Mouse (Mus musculus) midbrain, postnatal 0 days (tissue): ENCODE measurements around the gene Rdh8. TPM values are rescaled to one million over a fixed set of nuclear protein-coding genes. Genes with fewer than 3 reads are reported as not detected.

Source experiments
- ATAC-seq: fragments of 200-750 bp; cut with Nextera tagmentation; 2 replicates; pipeline ENCODE4 v1.8.0; 2017; ENCODE audit warnings: moderate number of reproducible peaks, mild to moderate bottlenecking, moderate TSS enrichment, moderate library complexity; ENCODE audit not compliant: low FRiP score
- DNase-seq: peaks from one replicate; pipeline ENCODE4 v3.0.0-alpha.2; 2015; ENCODE audit warnings: low spot score
- H3K27ac ChIP-seq: fragments of 300-500 bp; sonication (generic); 2 replicates; pipeline ENCODE4 v1.5.1; 2014; ENCODE audit warnings: low read depth, mild to moderate bottlenecking, low read length, mixed read lengths
- H3K27me3 ChIP-seq: fragments of 300-500 bp; sonication (generic); 2 replicates; pipeline ENCODE4 v1.6.1; 2014; ENCODE audit warnings: low read length, control low read depth, mixed read lengths; ENCODE audit not compliant: insufficient read depth
- H3K36me3 ChIP-seq: fragments of 300-500 bp; sonication (generic); 2 replicates; pipeline ENCODE4 v1.6.1; 2014; ENCODE audit warnings: low read length, control low read depth, mixed read lengths; ENCODE audit not compliant: insufficient read depth
- H3K4me1 ChIP-seq: fragments of 300-500 bp; sonication (generic); 2 replicates; pipeline ENCODE4 v1.6.1; 2014; ENCODE audit warnings: mild to moderate bottlenecking, control low read depth, antibody characterized with exemption, low read length, mixed read lengths; ENCODE audit not compliant: insufficient read depth
- H3K4me2 ChIP-seq: fragments of 300-500 bp; sonication (generic); 2 replicates; pipeline ENCODE4 v1.6.1; 2014; ENCODE audit warnings: low read depth, mild to moderate bottlenecking, low read length, mixed read lengths; ENCODE audit not compliant: poor library complexity, severe bottlenecking
- H3K4me3 ChIP-seq: fragments of 300-500 bp; sonication (generic); 2 replicates; pipeline ENCODE4 v1.5.1; 2014; ENCODE audit warnings: low read depth, mild to moderate bottlenecking, low read length, moderate library complexity
- H3K9ac ChIP-seq: fragments of 300-500 bp; sonication (generic); replicated peaks from 2 replicates; pipeline ENCODE4 v1.6.1; 2014; ENCODE audit warnings: mild to moderate bottlenecking, low read length, moderate library complexity, mixed read lengths; ENCODE audit not compliant: poor library complexity, severe bottlenecking
- H3K9me3 ChIP-seq: fragments of 300-500 bp; sonication (generic); 2 replicates; pipeline ENCODE4 v1.6.1; 2016; ENCODE audit warnings: low read length, control low read depth
- CTCF ChIP-seq: IDR thresholded peaks from 2 replicates; pipeline ENCODE4 v1.5.1; 2016; ENCODE audit warnings: antibody characterized with exemption, mild to moderate bottlenecking
- WGBS: fragments of 180-500 bp; shearing (Covaris S2); extraction: QIAGEN DNeasy Blood & Tissue Kit; methylation state at CpG from one replicate; pipeline ENCODE4 v1.1.7; 2014; 5-methylcytosine and 5-hydroxymethylcytosine counted together
- polyA plus RNA-seq: library from polyadenylated mRNA; unstranded; fragments of >200 nt; fragmentation: Nextera tagmentation; extraction: Ambion mirVana; gene quantifications from 2 replicates; pipeline ENCODE4 v1.2.1, GENCODE M21; 2015
- total RNA-seq: library from RNA; depleted of rRNA; stranded (reverse); fragments of >200 nt; gene quantifications from 2 replicates; pipeline ENCODE4 v1.2.3, GENCODE M21; 2014

Gene Rdh8
- total and polyA plus RNA-seq, 2 experiments from 2014 or later = not detected

DNA sequence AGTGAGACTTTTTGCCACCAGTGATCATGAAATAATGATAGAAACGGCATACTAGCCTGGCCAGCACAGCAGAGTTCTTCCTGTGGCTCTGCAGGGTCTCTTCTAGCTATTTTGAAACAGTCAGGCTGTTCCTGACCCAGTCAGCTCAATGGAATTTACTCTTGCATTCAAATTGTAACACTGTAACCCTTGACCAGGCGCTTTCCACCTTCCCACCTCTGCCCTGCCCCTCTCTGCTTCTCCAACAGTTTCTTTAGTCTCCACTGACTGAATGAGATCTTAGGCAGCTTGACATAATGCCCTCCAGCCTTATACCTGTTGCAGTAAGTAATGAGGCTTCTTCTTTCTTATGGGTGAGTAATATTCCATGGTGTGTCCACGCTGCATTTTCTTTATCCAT lies 48.6 kb downstream of the Rdh8 start:
- no peak for TF ChIP-seq CTCF
- H3K4me3 ChIP-seq = no peak overlapping the region
- no peak overlapping the region for H3K9ac ChIP-seq
- H3K4me2 ChIP-seq = no peak overlapping the region
- H3K27me3 ChIP-seq = peaks cover 28% of the 10 kb centered on the region
- no peak for DNase-seq
- no peak for ATAC-seq
- 53% methylated on average over 3 of the region's 3 CpGs for whole genome bisulfite sequencing
- no peaks in the 10 kb centered on the region for H3K36me3 ChIP-seq
- no peaks in the 10 kb centered on the region for H3K9me3 ChIP-seq
- 0 out of 2 replicates have a peak, but pooled peaks cover 4% of the 10 kb centered on the region for H3K4me1 ChIP-seq
- H3K27ac ChIP-seq = no peak overlapping the region

DNA sequence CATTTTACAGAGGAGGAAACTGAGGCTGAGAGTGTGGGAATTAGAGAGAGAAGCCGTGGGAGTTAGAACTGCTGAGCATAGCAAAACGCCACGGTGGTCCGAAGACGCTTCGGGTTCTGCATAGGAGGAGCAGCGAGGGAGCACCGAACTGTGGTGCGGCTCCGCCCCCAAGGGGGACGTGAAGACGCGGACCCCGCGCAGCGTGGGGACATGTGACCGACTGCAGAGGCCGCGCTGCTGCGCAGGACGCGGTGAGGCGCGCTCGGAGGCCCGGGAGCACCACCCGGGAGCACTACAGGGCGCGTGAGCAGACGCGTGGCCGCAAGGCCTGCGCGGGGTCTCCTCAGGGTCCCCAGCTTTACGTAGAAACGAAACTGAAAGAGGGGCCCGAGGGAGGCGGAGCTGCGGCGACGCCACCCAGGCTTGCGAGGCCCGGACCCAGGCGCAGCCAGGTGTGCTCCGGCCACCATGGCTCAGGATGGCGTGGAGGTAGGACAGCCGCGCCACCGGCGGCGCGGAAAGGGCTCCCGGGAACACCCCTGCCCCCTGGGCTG lies 50.2 kb downstream of the Rdh8 start, which contains the start of gene A230050P20Rik:
A230050P20Rik (plus strand) TSS at position 195 of the 554 bp plus-strand sequence.
- peak; percentile 57 for ATAC-seq
- H3K4me3 ChIP-seq = peak within 1 kb of the TSS; percentile 48
- DNase-seq = peak; percentile 69
- WGBS = 8% methylated on average over 48 of the region's 53 CpGs
- no peak within 1 kb of the TSS for H3K27ac ChIP-seq
- no peak for TF ChIP-seq CTCF
- peak within 1 kb of the TSS; percentile 63 for H3K4me2 ChIP-seq
- H3K9ac ChIP-seq = peak within 1 kb of the TSS; percentile 51
- H3K27me3 ChIP-seq = peaks cover 28% of the 10 kb centered on the region
- H3K9me3 ChIP-seq = no peaks in the 10 kb centered on the region
- H3K36me3 ChIP-seq = peaks cover 10% of the 10 kb centered on the region; the same call in 1 of the 2 replicates
- 0 out of 2 replicates have a peak, but pooled peaks cover 4% of the 10 kb centered on the region for H3K4me1 ChIP-seq

DNA sequence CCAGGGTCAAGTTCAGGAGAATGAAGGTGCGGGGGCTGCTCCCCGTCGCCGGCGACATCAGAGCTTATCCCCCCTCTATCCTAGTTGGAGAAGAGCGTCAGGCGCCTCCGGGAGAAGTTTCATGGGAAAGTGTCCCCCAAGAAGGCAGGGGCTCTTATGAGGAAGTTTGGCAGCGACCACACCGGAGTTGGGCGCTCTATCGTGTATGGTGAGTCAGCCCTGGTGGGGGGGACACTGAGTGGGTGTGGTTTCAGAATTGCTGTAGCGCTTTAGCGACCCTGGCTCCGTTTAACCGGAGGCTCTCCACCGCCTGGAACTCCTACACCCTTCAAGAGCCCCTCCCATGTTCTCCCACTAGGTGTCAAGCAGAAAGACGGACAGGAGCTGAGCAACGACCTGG lies 50.9 kb downstream of the Rdh8 start:
- TF ChIP-seq CTCF = no peak
- H3K4me2 ChIP-seq = peak overlapping the region; percentile 63
- H3K27me3 ChIP-seq = peaks cover 28% of the 10 kb centered on the region
- no peak overlapping the region for H3K9ac ChIP-seq
- H3K4me3 ChIP-seq = peak overlapping the region; percentile 48
- no peak overlapping the region for H3K27ac ChIP-seq
- ATAC-seq (no peak), DNase-seq (no peak)
- H3K9me3 ChIP-seq = no peaks in the 10 kb centered on the region
- H3K36me3 ChIP-seq = peaks cover 11% of the 10 kb centered on the region; the same call in 1 of the 2 replicates
- WGBS = 9% methylated on average over 19 of the region's 19 CpGs
- H3K4me1 ChIP-seq = 0 out of 2 replicates have a peak, but pooled peaks cover 4% of the 10 kb centered on the region

DNA sequence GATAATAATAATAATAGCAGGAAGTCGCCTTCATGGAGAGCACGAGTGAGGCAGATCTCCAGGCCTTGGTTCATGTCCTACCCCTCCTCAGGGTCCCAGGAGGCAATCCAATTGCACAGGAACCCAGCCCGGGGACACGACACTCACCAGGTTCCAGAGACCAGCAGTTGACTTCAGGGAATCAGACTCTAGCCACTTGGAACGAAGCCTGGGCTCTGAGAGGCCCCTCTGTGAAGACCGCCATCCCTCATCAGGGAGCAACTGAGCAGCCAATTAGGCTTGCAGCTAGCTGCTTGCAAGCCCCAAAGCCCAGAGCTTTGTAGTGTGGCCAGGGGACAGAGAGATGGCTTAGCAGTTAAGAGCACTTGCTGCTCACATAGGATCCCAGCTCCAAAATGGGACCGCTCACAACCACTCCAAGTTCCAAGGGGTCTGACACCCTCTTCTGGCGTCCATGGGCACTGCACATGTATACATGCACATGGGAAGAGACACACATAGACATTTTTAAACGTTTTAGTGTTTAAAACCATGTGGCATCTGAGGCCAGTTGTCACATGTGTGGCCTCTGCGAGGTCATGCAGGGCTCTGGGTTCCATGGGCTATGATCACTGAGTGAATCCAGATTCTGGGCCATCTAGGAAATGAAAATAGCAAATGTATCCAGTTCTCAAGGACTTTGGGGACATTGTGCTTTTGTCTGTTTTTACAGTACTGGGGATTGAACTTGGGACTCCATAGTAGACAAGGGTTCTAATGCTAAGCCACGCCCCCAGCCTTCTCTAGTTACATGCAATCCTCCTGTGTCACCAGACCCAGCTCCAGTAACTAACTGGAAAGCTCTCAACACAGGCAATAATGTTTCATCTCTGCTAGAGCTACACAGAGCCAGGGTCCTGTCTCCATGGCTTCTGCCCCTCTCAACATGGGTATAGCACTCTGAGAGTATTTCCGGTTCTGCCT lies 52.2 kb downstream of the Rdh8 start:
- TF ChIP-seq CTCF = peak; percentile 38
- H3K9me3 ChIP-seq = no peaks in the 10 kb centered on the region
- H3K4me3 ChIP-seq = no peak overlapping the region
- DNase-seq = no peak
- 0 out of 2 replicates have a peak, but pooled peaks cover 4% of the 10 kb centered on the region for H3K4me1 ChIP-seq
- WGBS = 74% methylated on average over 12 of the region's 12 CpGs
- peaks cover 11% of the 10 kb centered on the region; the same call in 1 of the 2 replicates for H3K36me3 ChIP-seq
- peaks cover 28% of the 10 kb centered on the region for H3K27me3 ChIP-seq
- no peak overlapping the region for H3K9ac ChIP-seq
- no peak for ATAC-seq
- H3K27ac ChIP-seq = no peak overlapping the region
- H3K4me2 ChIP-seq = no peak overlapping the region

DNA sequence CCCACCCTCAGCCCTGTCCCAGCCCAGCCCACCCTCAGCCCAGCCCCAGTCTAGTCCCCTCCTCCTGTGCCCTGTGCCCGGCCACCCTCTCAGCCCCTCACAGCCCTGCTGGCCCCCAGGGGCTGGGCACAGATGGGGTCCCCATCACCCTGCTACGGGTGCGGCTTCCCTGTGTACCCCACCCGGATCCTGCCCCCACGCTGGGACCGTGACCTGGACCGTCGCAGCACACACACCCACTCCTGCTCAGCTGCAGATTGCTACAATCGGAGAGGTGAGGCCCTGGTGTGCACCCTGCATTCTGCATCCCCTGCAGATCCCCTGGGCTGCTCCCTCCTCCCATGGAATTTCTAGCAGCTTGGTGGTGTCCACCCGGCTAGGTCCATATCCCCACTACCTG lies 54.7 kb downstream of the Rdh8 start:
- H3K27ac ChIP-seq = no peak overlapping the region
- 88% methylated on average over 9 of the region's 10 CpGs for WGBS
- H3K27me3 ChIP-seq = peaks cover 22% of the 10 kb centered on the region
- no peak for DNase-seq
- no peaks in the 10 kb centered on the region for H3K9me3 ChIP-seq
- ATAC-seq = no peak
- H3K36me3 ChIP-seq = peaks cover 11% of the 10 kb centered on the region; the same call in 1 of the 2 replicates
- TF ChIP-seq CTCF = no peak
- H3K4me1 ChIP-seq = 0 out of 2 replicates have a peak, but pooled peaks cover 4% of the 10 kb centered on the region
- H3K4me2 ChIP-seq = no peak overlapping the region
- H3K9ac ChIP-seq = no peak overlapping the region
- no peak overlapping the region for H3K4me3 ChIP-seq
